Mouse (Mus musculus): ENCODE data around the gene Llgl2.

Gene Llgl2

GRCm38 (mm10) chr11:115902177-115902576 lies 78.3 kb downstream of the Llgl2 start:
- in situ Hi-C loops (cut with MboI, MseI): no loop called here

GRCm38 (mm10) chr11:115902831-115903230 lies 79.0 kb downstream of the Llgl2 start:
- in situ Hi-C loops (cut with MboI, MseI): no loop called here

GRCm38 (mm10) chr11:115903384-115904230 lies 79.8 kb downstream of the Llgl2 start:
- in situ Hi-C loops (cut with MboI, MseI): no loop called here

GRCm38 (mm10) chr11:115904231-115904955 lies 80.5 kb downstream of the Llgl2 start:
- in situ Hi-C loops (cut with MboI, MseI): no loop called here
